Mouse (Mus musculus): ENCODE data around the gene Grid2. TPM values are rescaled to one million over a fixed set of nuclear protein-coding genes. Genes with fewer than 3 reads are reported as not detected.

Grid2 gene
- 0.13 TPM for polyA plus RNA-seq (2017; shearing (Covaris generic))

GRCm38 (mm10) chr6:63255826-63256555 lies at the start of gene Grid2:
Gene Grid2, plus strand, starts transcription at chr6:63255876.

DNA sequence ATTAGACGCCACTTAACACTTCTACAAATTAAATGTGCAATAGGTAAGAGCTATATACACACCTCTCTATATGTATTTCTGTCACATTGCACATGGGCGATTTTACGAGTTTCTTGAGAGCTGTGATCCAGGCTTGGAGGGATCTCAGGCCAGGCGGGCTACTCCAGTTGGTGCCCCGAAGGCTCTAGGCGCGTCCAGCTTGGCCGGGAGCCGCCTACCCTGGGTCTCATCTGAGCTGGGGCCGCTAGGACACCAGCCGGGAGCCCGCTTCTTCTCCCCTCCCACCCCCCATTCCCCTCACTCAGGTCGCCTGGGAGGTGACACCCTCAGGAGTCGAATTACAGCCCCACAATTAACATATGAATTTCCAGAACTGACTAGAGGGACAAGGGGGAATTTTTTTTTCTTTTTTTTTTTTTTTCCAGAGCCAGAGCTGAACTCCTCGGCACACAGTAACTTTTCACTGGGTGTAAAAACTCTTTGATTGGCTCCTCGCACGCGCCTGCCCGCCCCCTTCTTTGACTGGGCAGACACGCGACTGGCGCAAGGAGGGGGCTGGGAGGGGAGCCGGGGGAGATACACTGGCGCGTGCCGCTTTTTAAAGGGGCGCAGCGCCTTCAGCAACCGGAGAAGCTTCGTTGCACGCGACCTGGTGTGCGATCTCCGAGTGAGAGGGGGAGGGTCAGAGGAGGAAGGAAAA lies 1473.0 kb downstream of the Grid2 start, which contains the start of gene Atoh1:
Gene Atoh1, plus strand, starts transcription at position 627 of the 700 bp plus-strand sequence.

